Mouse (Mus musculus) heart, embryonic 10.5 days (tissue): ENCODE data around the gene Agtrap. TPM values are rescaled to one million over a fixed set of nuclear protein-coding genes. Genes with fewer than 3 reads are reported as not detected.

Source experiments
- DNase-seq: peaks from one replicate; pipeline ENCODE4 v3.0.0-alpha.2; 2017; ENCODE audit warnings: low spot score
- H3K27ac ChIP-seq: fragments of 300-500 bp; sonication (generic); 2 replicates; pipeline ENCODE4 v1.5.1; 2016; ENCODE audit warnings: mild to moderate bottlenecking
- H3K27me3 ChIP-seq: fragments of 300-500 bp; sonication (generic); 2 replicates; pipeline ENCODE4 v1.6.1; 2016; ENCODE audit warnings: mild to moderate bottlenecking; ENCODE audit not compliant: poor library complexity, insufficient read depth, severe bottlenecking
- H3K36me3 ChIP-seq: fragments of 300-500 bp; sonication (generic); 2 replicates; pipeline ENCODE4 v1.6.1; 2016; ENCODE audit warnings: mild to moderate bottlenecking, moderate library complexity
- H3K4me1 ChIP-seq: fragments of 300-500 bp; sonication (generic); 2 replicates; pipeline ENCODE4 v1.6.1; 2016; ENCODE audit warnings: mild to moderate bottlenecking
- H3K4me3 ChIP-seq: fragments of 300-500 bp; sonication (generic); 2 replicates; pipeline ENCODE4 v1.5.1; 2016; ENCODE audit warnings: mild to moderate bottlenecking, moderate library complexity
- H3K9me3 ChIP-seq: fragments of 300-500 bp; sonication (generic); 2 replicates; pipeline ENCODE4 v1.6.1; 2016; ENCODE audit warnings: mild to moderate bottlenecking, moderate library complexity
- WGBS: fragments of 180-500 bp; shearing (Covaris S2); methylation state at CpG from one replicate; pipeline ENCODE4 v1.1.7; 2016; 5-methylcytosine and 5-hydroxymethylcytosine counted together
- polyA plus RNA-seq: library from polyadenylated mRNA; unstranded; fragments of >200 nt; fragmentation: Nextera tagmentation; extraction: Ambion mirVana; gene quantifications from 2 replicates; pipeline ENCODE4 v1.2.1, GENCODE M21; 2016

The Agtrap gene
- polyA plus RNA-seq, 1 experiment from 2014 or later: 20.8 TPM

GRCm38 (mm10) chr4:148065702-148066400 lies 22.0 kb downstream of the Agtrap start:
- Histone ChIP-seq H3K27me3 (peaks cover 16% of the 10 kb centered on the region; the same call in 1 of the 2 replicates), H3K27ac (0 out of 2 replicates have a peak overlapping the region, but pooled peaks have one; percentile 0), H3K9me3 (no peaks in the 10 kb centered on the region), H3K36me3 (no peaks in the 10 kb centered on the region), H3K4me1 (peaks cover 29% of the 10 kb centered on the region), H3K4me3 (no peak overlapping the region)
- DNase-seq: no peak
- 50% methylated on average over 6 of the region's 6 CpGs for WGBS

GRCm38 (mm10) chr4:148061086-148061480 lies 26.7 kb downstream of the Agtrap start:
- no peak for DNase-seq
- Histone ChIP-seq H3K36me3 (peaks cover 30% of the 10 kb centered on the region), H3K27me3 (peaks cover 11% of the 10 kb centered on the region; the same call in 1 of the 2 replicates), H3K27ac (no peak overlapping the region), H3K4me1 (peaks cover 25% of the 10 kb centered on the region), H3K9me3 (no peaks in the 10 kb centered on the region), H3K4me3 (no peak overlapping the region)
- 87% methylated on average over 9 of the region's 9 CpGs for WGBS

DNA sequence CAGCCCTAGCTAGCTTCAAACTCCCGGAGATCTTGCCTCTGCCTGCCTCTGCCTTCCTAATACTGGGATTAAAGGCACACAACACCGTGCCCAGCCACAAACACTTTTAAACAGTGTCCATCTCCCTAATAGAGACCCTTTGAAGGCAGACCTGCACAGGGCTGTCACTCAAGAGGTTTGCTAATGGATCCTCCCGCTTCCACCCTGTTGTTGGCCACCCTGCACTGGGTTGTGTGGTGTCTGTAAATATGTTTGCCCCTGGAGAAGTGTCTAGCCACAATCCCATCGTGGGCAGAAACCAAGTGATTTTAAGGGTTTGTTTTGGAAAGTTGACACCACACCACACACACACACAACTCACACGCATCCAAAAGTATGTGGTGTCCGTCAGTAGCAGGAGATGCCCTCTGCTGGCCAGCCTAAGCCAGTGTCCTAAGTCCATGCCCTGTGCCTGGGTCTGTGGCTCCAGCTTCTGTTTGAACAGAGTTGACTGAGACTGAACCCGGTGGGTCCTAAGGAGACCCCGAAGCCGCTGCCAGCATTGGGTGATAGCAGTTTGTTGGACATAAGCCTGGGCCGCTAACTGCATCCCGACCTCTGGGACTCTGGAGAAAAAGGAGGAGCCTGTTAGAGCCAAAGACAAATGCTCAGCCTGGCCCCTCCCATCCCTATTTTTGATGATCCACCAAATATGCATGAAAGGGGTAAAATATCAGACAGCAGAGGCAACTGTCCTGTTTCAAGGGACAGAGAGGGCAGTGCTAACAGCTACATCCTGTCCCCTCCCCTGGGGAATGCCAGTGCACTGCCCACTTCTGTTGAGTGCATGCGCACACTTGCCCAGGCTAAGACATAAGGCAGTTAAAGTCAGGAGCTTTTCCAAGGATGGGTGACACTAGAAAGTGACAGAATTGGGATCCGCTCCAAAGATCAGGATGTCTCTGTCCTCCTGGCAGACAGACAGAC lies 27.4 kb downstream of the Agtrap start:
- no peak overlapping the region for H3K4me3 ChIP-seq
- no peak overlapping the region; the same call in 1 of the 2 replicates for H3K27ac ChIP-seq
- peaks cover 20% of the 10 kb centered on the region for H3K4me1 ChIP-seq
- peaks cover 37% of the 10 kb centered on the region for H3K36me3 ChIP-seq
- H3K9me3 ChIP-seq: no peaks in the 10 kb centered on the region
- WGBS: 50% methylated on average over 13 of the region's 13 CpGs
- DNase-seq: no peak
- H3K27me3 ChIP-seq: peaks cover 10% of the 10 kb centered on the region; the same call in 1 of the 2 replicates

DNA sequence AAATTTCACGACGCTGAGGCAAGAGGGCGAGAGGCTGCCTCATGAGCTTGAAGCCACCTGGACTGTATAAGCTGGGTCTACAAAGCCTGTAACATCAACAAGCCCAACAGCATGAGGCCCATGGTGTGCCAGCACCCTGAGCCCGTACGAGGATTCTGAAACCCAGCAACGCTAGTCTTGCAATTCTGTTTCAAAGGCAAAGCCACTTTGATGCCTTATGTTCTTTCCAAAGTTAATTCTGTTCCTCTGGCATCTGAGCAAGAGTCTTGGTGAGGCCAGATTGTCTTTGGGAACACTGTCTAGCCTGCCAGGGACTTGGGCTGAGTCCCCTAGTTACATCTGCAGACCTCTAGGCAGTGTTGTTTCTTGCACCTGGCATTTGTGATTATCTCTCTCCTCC lies 28.8 kb downstream of the Agtrap start:
- peaks cover 11% of the 10 kb centered on the region for H3K4me1 ChIP-seq
- WGBS: 90% methylated on average over 6 of the region's 6 CpGs
- H3K27ac ChIP-seq: no peak overlapping the region
- DNase-seq: no peak
- H3K36me3 ChIP-seq: peaks cover 50% of the 10 kb centered on the region
- H3K9me3 ChIP-seq: no peaks in the 10 kb centered on the region
- no peaks in the 10 kb centered on the region for H3K27me3 ChIP-seq
- H3K4me3 ChIP-seq: no peak overlapping the region

DNA sequence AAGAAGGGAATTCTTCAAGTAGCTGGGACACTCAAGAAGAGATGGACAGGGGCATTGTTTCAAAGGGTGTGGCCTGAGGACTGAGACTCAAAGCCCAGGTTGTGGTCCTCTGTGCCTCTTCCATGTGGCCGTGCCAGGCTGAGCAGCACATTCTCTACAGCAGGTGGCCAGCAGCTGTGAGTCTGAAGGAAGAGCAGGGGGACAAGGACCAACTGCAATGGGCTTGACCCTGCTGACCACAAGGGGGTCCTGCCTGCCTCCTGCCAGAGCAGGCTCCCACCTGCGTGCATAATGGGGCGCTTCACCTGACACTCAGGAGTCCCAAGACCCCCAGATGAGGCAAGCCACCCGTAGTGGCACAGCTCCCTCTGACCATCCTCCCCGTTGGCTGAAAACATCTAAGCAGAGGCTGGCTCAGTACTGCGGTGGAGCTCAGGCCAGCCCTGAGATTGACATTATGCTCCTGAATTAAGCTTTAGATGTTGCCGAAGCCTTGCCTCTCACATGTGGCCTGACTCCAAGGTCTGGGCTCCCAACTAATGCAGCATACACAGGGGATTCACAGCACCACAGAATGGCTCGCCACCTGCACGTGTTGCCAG lies 29.5 kb downstream of the Agtrap start:
- H3K4me1 ChIP-seq: peaks cover 10% of the 10 kb centered on the region
- peaks cover 57% of the 10 kb centered on the region for H3K36me3 ChIP-seq
- no peaks in the 10 kb centered on the region for H3K9me3 ChIP-seq
- H3K4me3 ChIP-seq: no peak overlapping the region
- H3K27me3 ChIP-seq: no peaks in the 10 kb centered on the region
- H3K27ac ChIP-seq: no peak overlapping the region
- no peak for DNase-seq
- WGBS: 90% methylated on average over 9 of the region's 9 CpGs

DNA sequence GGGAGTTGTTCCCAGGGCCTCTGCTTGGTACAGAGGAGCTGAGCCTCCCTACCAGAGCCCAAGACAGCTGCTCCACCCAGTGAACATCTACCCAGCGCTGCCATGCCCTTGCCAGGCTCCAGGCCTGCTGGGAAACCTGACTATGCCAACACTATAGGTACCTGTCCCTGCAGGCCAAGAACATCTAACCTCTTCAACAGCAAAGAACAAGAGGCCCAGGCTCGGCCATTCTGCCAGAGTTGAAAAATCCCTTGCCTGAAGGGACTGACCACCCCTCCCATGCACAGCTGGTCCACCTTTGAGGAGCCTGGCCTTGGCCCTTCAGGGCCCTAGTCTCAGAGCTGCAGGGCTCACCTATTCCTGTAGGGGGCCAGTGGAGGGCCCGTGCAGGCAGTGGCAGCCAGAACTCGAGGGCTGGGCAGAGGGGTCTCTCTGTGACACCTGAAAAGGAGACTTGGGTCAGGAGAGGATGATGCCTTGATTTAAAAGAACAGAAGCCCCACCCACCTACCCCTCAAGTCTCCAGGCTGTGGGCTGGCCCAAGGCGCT lies 30.1 kb downstream of the Agtrap start:
- peaks cover 63% of the 10 kb centered on the region for H3K36me3 ChIP-seq
- no peaks in the 10 kb centered on the region for H3K27me3 ChIP-seq
- no peaks in the 10 kb centered on the region for H3K9me3 ChIP-seq
- WGBS: 72% methylated on average over 5 of the region's 5 CpGs
- H3K27ac ChIP-seq: no peak overlapping the region
- H3K4me1 ChIP-seq: peaks cover 10% of the 10 kb centered on the region
- DNase-seq: no peak
- H3K4me3 ChIP-seq: no peak overlapping the region

GRCm38 (mm10) chr4:148056801-148057200 lies 31.0 kb downstream of the Agtrap start:
- WGBS: 86% methylated on average over 4 of the region's 4 CpGs
- H3K4me3 ChIP-seq: no peak overlapping the region
- peaks cover 72% of the 10 kb centered on the region for H3K36me3 ChIP-seq
- H3K9me3 ChIP-seq: no peaks in the 10 kb centered on the region
- no peak for DNase-seq
- H3K27ac ChIP-seq: no peak overlapping the region
- H3K4me1 ChIP-seq: peaks cover 10% of the 10 kb centered on the region
- no peaks in the 10 kb centered on the region for H3K27me3 ChIP-seq

- Histone ChIP-seq H3K27ac (no peak overlapping the region), H3K36me3 (peaks cover 78% of the 10 kb centered on the region), H3K4me1 (peaks cover 10% of the 10 kb centered on the region), H3K4me3 (no peak overlapping the region), H3K9me3 (no peaks in the 10 kb centered on the region), H3K27me3 (no peaks in the 10 kb centered on the region)
- no peak for DNase-seq
- WGBS: 86% methylated on average over 7 of the region's 7 CpGs
These were observed 31.6 kb downstream of the Agtrap start for GRCm38 (mm10) chr4:148056246-148056645.

DNA sequence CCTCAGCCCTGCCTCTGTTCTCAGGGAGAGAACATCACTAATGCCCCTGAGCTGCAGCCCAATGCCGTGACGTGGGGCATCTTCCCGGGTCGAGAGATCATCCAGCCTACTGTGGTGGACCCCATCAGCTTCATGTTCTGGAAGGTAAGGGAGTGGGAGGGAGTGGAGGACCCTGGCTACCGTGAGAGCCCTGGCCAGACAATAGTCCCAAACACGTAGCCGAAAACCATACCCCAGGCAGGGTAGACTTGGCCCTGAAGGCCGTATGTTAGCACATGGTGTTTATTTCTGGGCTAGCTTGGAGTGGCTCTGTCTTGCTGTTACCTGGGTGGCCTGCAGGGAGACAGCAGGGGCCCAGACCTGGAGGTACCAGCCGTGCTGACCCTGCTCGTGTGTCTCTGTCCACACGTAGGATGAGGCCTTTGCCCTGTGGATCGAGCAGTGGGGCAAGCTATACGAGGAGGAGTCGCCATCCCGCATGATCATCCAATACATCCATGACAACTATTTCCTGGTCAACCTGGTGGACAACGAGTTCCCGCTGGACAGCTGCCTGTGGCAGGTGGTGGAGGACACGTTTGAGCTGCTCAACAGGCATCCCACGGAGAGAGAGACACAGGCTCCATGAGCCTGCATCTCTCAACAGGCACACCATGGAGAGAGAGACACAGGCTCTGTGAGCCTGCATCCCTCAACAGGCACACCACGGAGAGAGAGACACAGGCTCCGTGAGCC lies 32.7 kb downstream of the Agtrap start:
- 93% methylated on average over 21 of the region's 21 CpGs for WGBS
- peaks cover 2% of the 10 kb centered on the region for H3K4me1 ChIP-seq
- no peak overlapping the region for H3K27ac ChIP-seq
- peaks cover 89% of the 10 kb centered on the region for H3K36me3 ChIP-seq
- no peaks in the 10 kb centered on the region for H3K9me3 ChIP-seq
- H3K27me3 ChIP-seq: no peaks in the 10 kb centered on the region
- no peak for DNase-seq
- H3K4me3 ChIP-seq: no peak overlapping the region

GRCm38 (mm10) chr4:148053417-148053920 lies 34.4 kb downstream of the Agtrap start:
- DNase-seq: no peak
- 92% methylated on average over 12 of the region's 12 CpGs for WGBS
- Histone ChIP-seq H3K36me3 (peaks cover 99% of the 10 kb centered on the region), H3K27me3 (no peaks in the 10 kb centered on the region), H3K4me3 (no peak overlapping the region), H3K9me3 (no peaks in the 10 kb centered on the region), H3K27ac (no peak overlapping the region), H3K4me1 (no peaks in the 10 kb centered on the region)

DNA sequence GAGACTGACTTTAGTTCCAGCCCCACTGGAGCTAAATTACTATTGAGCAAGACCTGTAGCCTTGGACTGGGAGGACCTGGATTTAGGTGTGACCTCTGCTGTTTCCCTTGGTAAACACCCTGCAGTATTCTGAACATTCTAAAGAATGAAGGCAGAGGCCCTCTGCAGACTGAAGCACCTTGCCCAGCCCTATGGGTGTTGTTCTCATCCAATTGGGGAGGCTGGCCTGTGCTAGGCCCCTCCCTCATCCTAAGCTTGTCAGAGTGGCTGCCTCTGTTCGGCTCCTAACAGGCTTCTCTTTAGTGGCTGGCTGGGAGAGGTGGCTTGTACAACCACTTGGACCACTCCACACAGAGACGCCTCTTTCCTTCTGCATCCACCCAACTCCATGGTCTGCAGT lies 34.9 kb downstream of the Agtrap start:
- H3K9me3 ChIP-seq: no peaks in the 10 kb centered on the region
- no peak for DNase-seq
- H3K27me3 ChIP-seq: no peaks in the 10 kb centered on the region
- no peak overlapping the region for H3K27ac ChIP-seq
- H3K4me3 ChIP-seq: no peak overlapping the region
- peaks cover 99% of the 10 kb centered on the region for H3K36me3 ChIP-seq
- no peaks in the 10 kb centered on the region for H3K4me1 ChIP-seq
- WGBS: 75% methylated on average over 2 of the region's 2 CpGs

- H3K9me3 ChIP-seq: no peaks in the 10 kb centered on the region
- no peak overlapping the region for H3K27ac ChIP-seq
- WGBS: 90% methylated on average over 11 of the region's 11 CpGs
- H3K27me3 ChIP-seq: no peaks in the 10 kb centered on the region
- no peak overlapping the region for H3K4me3 ChIP-seq
- H3K36me3 ChIP-seq: peaks cover 92% of the 10 kb centered on the region
- no peak for DNase-seq
- peaks cover under 1% of the 10 kb centered on the region; the same call in 1 of the 2 replicates for H3K4me1 ChIP-seq
These were observed 35.9 kb downstream of the Agtrap start for GRCm38 (mm10) chr4:148051886-148052285.
